Mouse (Mus musculus) lung, adult 2 months (tissue): ENCODE results near the gene 3110082I17Rik.

Experiments
- CTCF ChIP-seq: fragments of 200-500 bp; IDR thresholded peaks from 2 replicates; pipeline ENCODE4 v1.5.1; 2011; ENCODE audit warnings: mild to moderate bottlenecking, low read length, control low read depth; ENCODE audit not compliant: insufficient read depth
- POLR2A ChIP-seq: fragments of 200-500 bp; IDR thresholded peaks from 2 replicates; pipeline ENCODE4 v1.6.1; 2011; ENCODE audit warnings: low read depth, mild to moderate bottlenecking, control low read depth, low read length, borderline replicate concordance; ENCODE audit errors: extremely low read depth

GRCm38 (mm10) chr5:139505073-139505606 lies 44.8 kb upstream of the 3110082I17Rik start:
- TF ChIP-seq POLR2A (no peak), CTCF (peak; percentile 94)
